Mouse (Mus musculus): Measurements from ENCODE around the gene Ino80e. TPM values are rescaled to one million over a fixed set of nuclear protein-coding genes. Genes with fewer than 3 reads are reported as not detected.

Gene Ino80e
- total and polyA plus RNA-seq, 3 experiments = 73.6 to 243 (median 73.9) TPM

DNA sequence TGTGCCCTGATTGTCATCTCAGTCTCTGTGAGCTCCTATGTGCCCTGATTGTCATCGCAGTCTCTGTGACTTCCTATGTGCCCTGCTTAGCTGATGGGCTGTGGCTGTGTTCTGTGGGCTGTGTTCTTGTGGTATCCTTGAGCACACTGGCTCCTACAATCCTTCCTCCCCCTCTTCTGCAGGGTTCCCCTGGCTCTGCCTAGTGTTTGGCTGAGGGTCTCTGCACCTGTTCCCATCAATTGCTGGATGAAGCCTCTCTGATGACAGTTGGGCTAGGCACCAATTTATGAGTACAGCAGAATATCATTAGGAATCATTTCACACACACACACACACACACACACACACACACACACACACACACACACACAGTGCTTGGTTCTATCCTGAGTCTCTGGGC, 28.9 kb downstream of the Ino80e start:
- in situ Hi-C loops (cut with MboI; ENCODE audit: low pct_ligation_motif_present, low pct_unique_long_range_greater_than_20kb, low sequenced_read_pairs) (no loop called here), dilution Hi-C loops (cut with MboI; ENCODE audit: extremely low pct_ligation_motif_present, extremely low pct_unique_long_range_greater_than_20kb, low sequenced_read_pairs) (no loop called here)
- no peak for DNase-seq (ENCODE audit: extremely low read depth)

DNA sequence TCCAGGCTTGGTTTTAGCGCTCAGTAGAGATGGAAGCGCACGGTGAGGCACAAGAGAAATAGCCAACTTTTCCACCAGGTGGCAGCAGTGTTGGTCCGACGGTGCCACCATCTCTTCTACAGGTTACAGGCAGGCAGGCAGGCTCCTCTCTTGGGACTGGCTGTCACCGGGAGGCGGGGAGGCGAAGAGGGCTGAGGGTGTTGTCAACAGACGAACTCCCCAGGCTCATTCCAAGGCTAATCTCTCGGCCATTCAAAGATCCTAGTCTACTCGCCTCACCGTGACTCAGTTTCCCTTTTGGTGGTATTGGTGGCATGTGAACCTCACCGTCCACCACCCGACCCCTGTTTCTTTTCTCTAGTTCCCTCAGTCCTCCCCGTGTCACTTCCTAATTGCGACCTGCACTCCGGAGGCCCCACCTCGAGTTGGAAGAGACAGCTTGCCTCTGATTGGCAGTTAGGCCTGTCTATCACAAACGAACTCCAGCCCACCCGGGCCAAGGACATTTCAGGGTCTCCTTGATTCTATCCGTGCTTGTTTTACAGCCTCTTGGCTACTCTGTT, 30.1 kb downstream of the Ino80e start:
- DNase-seq (ENCODE audit: extremely low read depth) = peak; percentile 92
- Histone ChIP-seq H3K27ac (ENCODE audit: insufficient read depth, low read depth) (no peak overlapping the region), H3K36me3 (replicated peaks in 1 of 2; ENCODE audit: control insufficient read depth in 1 of 2, insufficient read depth in 1 of 2, low read length in 1 of 2) (no peaks in the 10 kb centered on the region), H3K4me2 (ENCODE audit: insufficient read depth, low read depth, poor library complexity, severe bottlenecking) (peak overlapping the region; percentile 53), H3K27me3 (replicated peaks) (peaks cover 40% of the 10 kb centered on the region), H3K4me3 (replicated peaks in 1 of 3; ENCODE audit: low read depth in 2 of 3, low read length in 2 of 3, poor library complexity in 1 of 3) (peak overlapping the region; percentile 47 to 66 (median 57)), H3K79me2 (replicated peaks; ENCODE audit: control insufficient read depth, extremely low read depth, insufficient read depth, poor library complexity, severe bottlenecking) (no peaks in the 10 kb centered on the region), H3K4me1 (ENCODE audit: control insufficient read depth in 1 of 2, insufficient read depth in 2 of 2) (peaks cover 6 to 7% of the 10 kb centered on the region in 2 experiments; a peak in 3 of 4 replicates), H3K9ac (ENCODE audit: insufficient read depth, low read depth) (peak overlapping the region; percentile 31; the same call in 1 of the 2 replicates), H3K9me3 (replicated peaks; ENCODE audit: low read length) (peaks cover 8% of the 10 kb centered on the region)
- in situ Hi-C loops (cut with MboI; ENCODE audit: low pct_ligation_motif_present, low pct_unique_long_range_greater_than_20kb, low sequenced_read_pairs) (no loop called here), dilution Hi-C loops (cut with MboI; ENCODE audit: extremely low pct_ligation_motif_present, extremely low pct_unique_long_range_greater_than_20kb, low sequenced_read_pairs) (no loop called here)
- TF ChIP-seq GABPA (IDR thresholded peaks at IDR 0.05; ENCODE audit: insufficient replicate concordance, low read depth, low read length) (no peak), SIN3A (IDR thresholded peaks at IDR 0.05; ENCODE audit: low read length) (peak; percentile 87), JUN (IDR thresholded peaks at IDR 0.05; ENCODE audit: insufficient read depth, low read depth, low read length) (no peak), MXI1 (IDR thresholded peaks at IDR 0.05; ENCODE audit: low read depth, low read length) (peak; percentile 80), ZMIZ1 (IDR thresholded peaks at IDR 0.05; ENCODE audit: low read depth, low read length) (no peak), TBP (conservative IDR thresholded peaks at IDR 0.05; ENCODE audit: low read depth, low read length) (0 out of 2 replicates have a peak, but pooled peaks have one; percentile 16), NELFE (IDR thresholded peaks at IDR 0.05; ENCODE audit: low read depth, low read length) (peak; percentile 53; the same call in 1 of the 2 replicates), EP300 (IDR thresholded peaks at IDR 0.05; ENCODE audit: low read length) (no peak), ZC3H11A (IDR thresholded peaks at IDR 0.05; ENCODE audit: low read depth, low read length) (peak; percentile 33; the same call in 1 of the 2 replicates), ZNF384 (IDR thresholded peaks at IDR 0.05; ENCODE audit: low read depth, low read length) (no peak), JUND (conservative IDR thresholded peaks at IDR 0.05; ENCODE audit: low read depth, low read length) (no peak), NRF1 (IDR thresholded peaks at IDR 0.05; ENCODE audit: low read depth, low read length) (0 out of 2 replicates have a peak, but pooled peaks have one; percentile 8), UBTF (IDR thresholded peaks at IDR 0.05; ENCODE audit: low read depth, low read length) (no peak), ETS1 (conservative IDR thresholded peaks at IDR 0.05; ENCODE audit: low read depth, low read length) (no peak), MEF2A (IDR thresholded peaks at IDR 0.05; ENCODE audit: borderline replicate concordance, low read depth, low read length) (0 out of 2 replicates have a peak, but pooled peaks have one; percentile 31), SMC3 (IDR thresholded peaks at IDR 0.05; ENCODE audit: low read depth, low read length) (peak; percentile 89), ZKSCAN1 (IDR thresholded peaks at IDR 0.05; ENCODE audit: borderline replicate concordance, low read depth, low read length) (no peak), RAD21 (IDR thresholded peaks at IDR 0.05; ENCODE audit: low read depth, low read length) (peak; percentile 79), IRF4 (IDR thresholded peaks at IDR 0.05; ENCODE audit: low read depth, low read length) (peak; percentile 40; the same call in 1 of the 2 replicates), POLR2A (IDR thresholded peaks at IDR 0.05; ENCODE audit: low read depth, low read length) (peak; percentile 46; the same call in 1 of the 2 replicates), E2F4 (IDR thresholded peaks at IDR 0.05; ENCODE audit: insufficient replicate concordance, low read depth, low read length) (no peak), USF1 (IDR thresholded peaks at IDR 0.05; ENCODE audit: low read depth, low read length) (no peak), MYC (IDR thresholded peaks at IDR 0.05; ENCODE audit: low read depth, low read length) (peak; percentile 28; the same call in 1 of the 2 replicates), PAX5 (IDR thresholded peaks at IDR 0.05; ENCODE audit: low read length) (no peak), POLR2AphosphoS2 (IDR thresholded peaks at IDR 0.05; ENCODE audit: low read depth, low read length) (no peak), MAZ (IDR thresholded peaks at IDR 0.05; ENCODE audit: low read depth, low read length) (peak; percentile 67), CHD1 (IDR thresholded peaks at IDR 0.05; ENCODE audit: low read depth, low read length) (0 out of 2 replicates have a peak, but pooled peaks have one; percentile 57), MAFK (IDR thresholded peaks at IDR 0.05; ENCODE audit: insufficient replicate concordance, low read length) (no peak)

More for the DNA sequence above, 28.9 kb downstream of the Ino80e start:
- Histone ChIP-seq H3K4me3 (replicated peaks in 1 of 3; ENCODE audit: low read depth in 2 of 3, low read length in 2 of 3, poor library complexity in 1 of 3) (no peak overlapping the region), H3K27me3 (replicated peaks) (peaks cover 33% of the 10 kb centered on the region), H3K9me3 (replicated peaks; ENCODE audit: low read length) (peaks cover 8% of the 10 kb centered on the region), H3K4me2 (ENCODE audit: insufficient read depth, low read depth, poor library complexity, severe bottlenecking) (no peak overlapping the region), H3K79me2 (replicated peaks; ENCODE audit: control insufficient read depth, extremely low read depth, insufficient read depth, poor library complexity, severe bottlenecking) (no peaks in the 10 kb centered on the region), H3K36me3 (replicated peaks in 1 of 2; ENCODE audit: control insufficient read depth in 1 of 2, insufficient read depth in 1 of 2, low read length in 1 of 2) (no peaks in the 10 kb centered on the region), H3K9ac (ENCODE audit: insufficient read depth, low read depth) (no peak overlapping the region), H3K27ac (ENCODE audit: insufficient read depth, low read depth) (no peak overlapping the region), H3K4me1 (ENCODE audit: control insufficient read depth in 1 of 2, insufficient read depth in 2 of 2) (peaks cover 6 to 7% of the 10 kb centered on the region in 2 experiments; a peak in 3 of 4 replicates)
- TF ChIP-seq E2F4 (IDR thresholded peaks at IDR 0.05; ENCODE audit: insufficient replicate concordance, low read depth, low read length) = no peak
- TF ChIP-seq RCOR1 (conservative IDR thresholded peaks at IDR 0.05; ENCODE audit: low read depth, low read length) = no peak
- TF ChIP-seq CHD2 (IDR thresholded peaks at IDR 0.05; ENCODE audit: low read length) = no peak
- TF ChIP-seq JUN (IDR thresholded peaks at IDR 0.05; ENCODE audit: insufficient read depth, low read depth, low read length) = no peak
- TF ChIP-seq USF1 (IDR thresholded peaks at IDR 0.05; ENCODE audit: low read depth, low read length) = no peak
- no peak for TF ChIP-seq POLR2AphosphoS2 (IDR thresholded peaks at IDR 0.05; ENCODE audit: low read depth, low read length)
- TF ChIP-seq MYC (IDR thresholded peaks at IDR 0.05; ENCODE audit: low read depth, low read length) = no peak
- no peak for TF ChIP-seq SMC3 (IDR thresholded peaks at IDR 0.05; ENCODE audit: low read depth, low read length)
- no peak for TF ChIP-seq HCFC1 (IDR thresholded peaks at IDR 0.05; ENCODE audit: low read depth, low read length)
